Mouse (Mus musculus) C2C12 (cell line): ENCODE measurements around the gene Cks1brt.

Source experiments
- CEBPB ChIP-seq: IDR thresholded peaks from one replicate; pipeline ENCODE4 v1.6.1; 2011; ENCODE audit warnings: low read depth, mild to moderate bottlenecking, control low read depth, moderate library complexity
- CTCF ChIP-seq: IDR thresholded peaks from one replicate; pipeline ENCODE4 v1.5.1; 2011; ENCODE audit not compliant: control insufficient read depth, insufficient read depth, insufficient read length
- FOSL1 ChIP-seq: IDR thresholded peaks from one replicate; pipeline ENCODE4 v1.8.0; 2011; ENCODE audit warnings: mild to moderate bottlenecking, low read length; ENCODE audit not compliant: poor library complexity, insufficient read depth, severe bottlenecking
- MAX ChIP-seq: IDR thresholded peaks from one replicate; pipeline ENCODE4 v1.6.1; 2011; ENCODE audit warnings: mild to moderate bottlenecking, control low read depth
- MYOD1 ChIP-seq: IDR thresholded peaks from one replicate; pipeline ENCODE4 v1.6.1; 2011; ENCODE audit warnings: low read depth; ENCODE audit not compliant: control insufficient read depth, insufficient read length
- USF1 ChIP-seq: IDR thresholded peaks from one replicate; pipeline ENCODE4 v1.6.1; 2011; ENCODE audit warnings: low read depth, mild to moderate bottlenecking, control low read depth, moderate library complexity

DNA sequence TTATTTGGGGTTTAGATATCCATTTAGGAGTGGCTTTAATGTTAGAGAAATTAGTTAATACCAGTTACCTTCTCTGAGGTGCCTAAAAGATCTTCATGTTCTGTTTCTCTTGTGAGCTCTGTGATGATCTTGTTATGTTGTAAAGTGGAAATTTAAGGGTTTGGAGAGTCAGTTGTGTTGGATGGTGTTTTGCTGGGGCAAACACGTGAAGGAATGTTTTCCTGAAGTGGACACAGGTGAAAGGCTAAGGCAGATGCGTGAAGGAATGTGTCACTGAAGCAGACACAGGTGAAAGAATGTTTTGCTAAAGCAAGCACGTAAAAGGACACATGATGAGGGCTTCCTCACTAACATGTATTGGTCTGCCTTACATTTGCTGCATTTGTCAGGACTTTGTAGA is 28.7 kb upstream of the Cks1brt start, which contains the start of gene Zfp791:
- TF ChIP-seq CTCF (no peak), USF1 (no peak), MAX (no peak), MYOD1 (no peak), FOSL1 (no peak), CEBPB (no peak)
